Mouse (Mus musculus) mouse trophoblast stem cell (cell line): ENCODE results near the gene Mapt.
"Not testable (repeated sequence)": the region's sequence is repeated elsewhere in the genome, so short reads cannot be mapped to it uniquely, and the experiment has no call there.

Experiments used
- in situ Hi-C, 2 experiments: fragments of 300-500 bp; cut with MseI, MboI; formaldehyde crosslinking; loops; 2 replicates in 1 of 2; 3 replicates in 1 of 2; pipeline ENCODE4 v1.15.1; 2025

Gene Mapt

GRCm38 (mm10) chr11:104233101-104233500 is 1.9 kb downstream of the Mapt start:
- in situ Hi-C loops: no loop called here

DNA sequence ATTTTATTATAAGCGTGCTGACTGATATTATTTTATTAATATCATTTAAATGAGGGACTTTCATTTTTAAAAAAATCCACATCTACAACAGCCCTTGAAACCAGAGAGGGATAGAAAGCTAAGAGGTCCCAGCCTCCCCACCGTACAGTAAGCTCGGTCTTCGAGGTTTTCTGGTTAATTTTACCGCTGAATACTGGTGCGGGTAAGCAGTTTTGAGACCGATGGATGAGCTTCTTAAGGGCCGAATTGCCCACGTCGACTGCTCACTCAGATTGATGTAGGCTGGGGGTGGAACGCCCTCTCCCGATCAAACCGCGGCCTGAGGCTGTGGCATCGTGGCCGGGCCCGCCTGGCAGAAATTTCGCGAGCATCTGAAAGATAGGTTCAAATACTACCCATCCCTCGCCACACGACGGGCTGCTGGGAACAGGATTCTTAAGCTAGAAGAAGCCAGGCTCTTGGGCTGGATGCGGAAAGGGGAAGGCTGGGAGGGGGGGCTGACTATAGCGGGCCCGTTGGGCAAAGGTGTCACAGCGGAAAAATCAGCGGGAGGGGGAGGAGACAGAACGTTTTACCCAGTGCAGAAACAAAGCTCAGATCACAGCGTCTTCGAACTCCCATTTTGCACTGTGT is 2.5 kb downstream of the Mapt start:
- in situ Hi-C loops: no loop called here

- in situ Hi-C loops: no loop called here
These were observed 3.5 kb downstream of the Mapt start for GRCm38 (mm10) chr11:104234680-104235079.

GRCm38 (mm10) chr11:104235881-104236280 is 4.7 kb downstream of the Mapt start:
- in situ Hi-C loops: no loop called here

DNA sequence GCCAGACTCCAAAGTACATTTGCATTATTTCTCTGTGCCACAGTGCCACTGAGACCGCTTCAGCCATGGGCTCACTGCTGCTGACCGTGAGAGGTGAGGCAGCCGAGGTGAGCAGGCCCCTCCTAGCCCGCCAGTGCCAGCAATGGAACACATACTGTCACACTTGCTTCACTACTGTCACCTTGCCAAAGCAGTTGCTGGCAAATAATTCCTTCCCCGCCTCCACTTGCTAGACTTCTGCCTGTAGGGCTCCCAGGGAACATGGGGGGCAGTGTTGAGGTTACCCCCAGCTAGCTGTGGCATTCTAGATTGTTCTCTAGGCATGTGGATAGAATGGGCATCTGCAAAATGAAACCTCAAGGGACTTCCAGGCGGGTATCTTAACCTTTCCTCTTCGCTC is 6.0 kb downstream of the Mapt start:
- in situ Hi-C loops: no loop called here

- in situ Hi-C loops: no loop called here
These were observed 7.0 kb downstream of the Mapt start for GRCm38 (mm10) chr11:104237958-104238747.

GRCm38 (mm10) chr11:104245478-104245877 is 14.3 kb downstream of the Mapt start:
- in situ Hi-C loops: not testable (repeated sequence)

DNA sequence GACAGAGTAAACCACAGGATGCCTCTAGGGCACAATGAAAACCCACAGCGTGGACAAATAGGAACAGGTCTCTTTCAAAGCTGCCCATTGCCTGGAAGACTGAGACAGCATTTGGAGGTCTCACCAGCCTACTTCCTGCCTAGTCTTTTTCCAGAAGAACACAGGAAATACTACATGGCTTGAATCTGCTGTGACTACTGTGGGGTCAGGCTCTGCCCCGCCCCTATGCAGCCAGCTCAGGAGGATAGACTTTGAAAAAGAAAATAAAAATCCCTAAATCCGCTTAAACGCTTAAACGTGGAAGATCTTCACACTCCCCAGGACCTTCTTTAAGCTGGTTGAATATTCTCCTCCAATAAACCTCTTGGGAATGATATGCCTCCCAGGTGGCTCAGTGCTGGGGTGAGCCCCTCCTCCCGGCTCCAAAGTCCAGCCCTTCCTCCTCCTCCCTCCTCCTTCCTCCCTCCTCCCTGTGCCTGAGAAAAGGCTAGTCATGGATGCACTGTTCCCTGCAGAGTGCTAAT is 15.0 kb downstream of the Mapt start:
- in situ Hi-C loops: no loop called here

DNA sequence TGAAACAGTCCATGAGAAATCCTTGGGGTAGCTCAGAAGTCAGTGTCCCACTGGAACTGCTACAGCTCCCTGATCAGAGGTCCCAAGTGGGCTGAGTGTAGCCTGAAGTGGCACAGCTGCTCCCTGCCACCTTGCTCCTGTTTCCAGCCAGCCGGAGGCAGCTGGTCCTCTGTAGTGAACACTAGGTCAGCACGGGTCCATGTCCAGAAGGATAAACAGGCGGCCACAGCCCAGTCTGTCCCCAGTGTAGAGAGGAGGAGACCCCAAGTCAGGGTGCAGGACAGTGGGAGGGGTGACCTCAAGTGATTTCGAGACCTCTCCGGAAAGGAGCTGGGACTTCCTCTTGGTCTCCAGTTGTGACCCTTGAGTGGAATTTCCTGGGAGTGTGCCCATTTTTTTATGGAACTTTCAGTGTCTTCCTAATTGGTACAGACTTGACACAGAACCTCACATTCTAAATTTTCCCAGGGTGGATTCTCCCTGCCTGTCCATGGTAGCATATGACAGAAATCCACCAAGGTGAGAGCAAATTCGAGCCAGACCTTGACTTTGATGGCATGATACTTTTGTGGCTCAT is 16.0 kb downstream of the Mapt start:
- in situ Hi-C loops: no loop called here

DNA sequence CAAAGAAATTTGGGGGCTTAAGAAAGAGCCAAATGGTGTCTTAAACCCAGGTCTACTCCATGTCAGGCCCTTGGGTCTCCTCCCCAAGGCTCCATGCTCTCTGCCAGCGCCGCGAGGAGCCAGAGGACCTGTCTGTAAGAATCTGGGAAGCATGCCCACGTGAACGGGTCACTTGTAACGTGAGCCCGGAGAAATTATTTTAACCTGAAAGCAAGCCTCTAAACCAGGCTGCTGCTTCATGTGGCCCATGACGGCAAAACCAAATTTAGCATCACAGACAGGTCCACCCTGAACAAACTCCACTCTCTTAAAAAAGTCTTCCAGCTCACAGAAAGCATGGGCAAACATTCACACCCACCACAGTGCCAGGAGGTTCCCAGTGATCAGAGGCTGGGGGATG is 18.2 kb downstream of the Mapt start:
- in situ Hi-C loops: no loop called here

GRCm38 (mm10) chr11:104251121-104251520 is 19.9 kb downstream of the Mapt start:
- in situ Hi-C loops: no loop called here

DNA sequence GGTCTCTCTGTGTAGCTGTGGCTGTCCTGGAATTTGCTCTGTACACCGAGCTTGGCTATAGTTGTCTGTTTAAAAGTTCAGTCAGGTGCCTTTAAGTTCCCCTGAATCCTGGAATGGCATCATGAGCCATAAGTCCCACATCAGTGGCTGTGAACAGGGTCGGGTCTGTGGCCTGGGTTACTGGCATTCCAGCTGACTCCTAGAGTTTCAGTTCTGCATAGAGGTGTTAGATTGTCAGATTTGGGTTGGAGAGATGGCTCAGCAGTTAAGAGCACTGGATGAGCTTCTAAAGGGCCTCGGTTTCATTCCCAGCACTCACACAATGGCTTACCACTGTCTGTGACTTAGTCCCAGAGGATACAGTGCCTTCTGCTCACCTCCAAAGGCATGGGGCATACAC is 20.9 kb downstream of the Mapt start:
- in situ Hi-C loops: no loop called here

DNA sequence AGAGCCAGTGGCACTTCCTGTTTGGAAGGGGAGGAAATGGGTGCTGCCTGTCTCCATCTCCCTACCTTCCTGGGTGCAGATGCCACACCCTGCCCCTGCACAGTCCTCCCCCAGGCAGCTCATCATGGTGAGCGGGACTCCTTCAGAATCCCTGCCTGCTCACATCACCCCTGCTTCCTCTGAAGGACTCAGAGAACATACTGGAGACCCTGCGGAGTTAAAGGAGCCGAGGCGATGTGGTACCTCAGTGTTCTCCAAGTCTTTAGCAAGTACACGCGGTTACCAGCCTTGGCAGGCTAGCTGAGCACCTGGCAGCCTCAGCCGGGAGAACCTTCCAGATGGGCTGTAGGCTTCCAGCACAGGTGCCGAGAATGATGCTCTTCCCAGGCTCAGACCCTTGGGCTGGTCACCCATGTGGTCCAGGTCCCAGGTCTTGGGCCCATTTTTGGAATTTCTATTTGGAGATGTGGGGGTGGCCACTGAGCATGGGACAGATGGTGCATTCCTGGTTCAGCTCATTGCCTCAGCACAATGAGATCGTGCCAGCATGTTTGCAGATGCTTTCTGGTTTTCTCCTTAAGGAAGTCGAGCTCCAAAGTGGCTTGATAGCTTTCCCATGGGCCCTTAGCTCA is 23.3 kb downstream of the Mapt start:
- in situ Hi-C loops: no loop called here

GRCm38 (mm10) chr11:104256179-104256578 is 25.0 kb downstream of the Mapt start:
- in situ Hi-C loops: no loop called here

- in situ Hi-C loops: no loop called here
These were observed 27.8 kb downstream of the Mapt start for GRCm38 (mm10) chr11:104258991-104259390.

- in situ Hi-C loops: no loop called here
These were observed 33.5 kb downstream of the Mapt start for GRCm38 (mm10) chr11:104264683-104265082.

DNA sequence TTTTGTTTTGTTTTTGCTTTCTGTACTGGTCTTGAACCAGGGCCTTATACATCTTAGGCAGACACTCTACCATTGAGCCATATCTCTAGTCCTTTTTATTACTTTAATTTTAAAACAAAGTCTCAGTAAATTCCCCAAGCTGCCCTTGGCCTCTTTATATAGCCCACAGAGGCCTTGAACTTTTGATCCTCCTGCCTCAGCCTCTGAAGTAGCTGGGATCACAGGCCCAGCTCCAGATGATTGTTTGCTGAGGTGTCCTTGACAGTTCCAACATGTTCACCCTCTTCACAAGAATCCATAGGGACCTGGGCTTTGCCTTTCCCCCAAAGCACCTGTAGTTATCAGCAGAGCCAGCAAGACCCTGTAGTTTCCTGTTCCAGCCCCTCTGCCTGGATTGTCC is 34.5 kb downstream of the Mapt start:
- in situ Hi-C loops: no loop called here

DNA sequence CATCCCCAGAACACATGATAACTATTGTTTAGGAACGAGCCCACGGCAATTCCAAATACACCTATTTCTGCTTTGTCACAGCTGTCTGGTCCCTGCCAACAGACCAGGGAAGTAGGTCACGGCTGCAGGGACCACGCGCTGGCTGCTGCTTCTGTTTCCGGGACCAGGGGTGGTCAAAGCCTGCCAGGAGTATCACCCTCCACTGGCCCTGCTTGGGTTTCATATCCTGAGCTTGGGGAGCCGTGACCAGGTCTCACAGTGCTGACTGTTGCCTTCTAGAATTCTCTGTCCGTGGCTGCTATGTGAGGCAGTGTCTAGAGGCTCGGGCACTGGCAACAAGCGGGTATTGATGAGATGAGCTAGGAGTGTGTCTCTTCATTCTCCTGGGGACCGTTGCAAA is 36.2 kb downstream of the Mapt start:
- in situ Hi-C loops: no loop called here

DNA sequence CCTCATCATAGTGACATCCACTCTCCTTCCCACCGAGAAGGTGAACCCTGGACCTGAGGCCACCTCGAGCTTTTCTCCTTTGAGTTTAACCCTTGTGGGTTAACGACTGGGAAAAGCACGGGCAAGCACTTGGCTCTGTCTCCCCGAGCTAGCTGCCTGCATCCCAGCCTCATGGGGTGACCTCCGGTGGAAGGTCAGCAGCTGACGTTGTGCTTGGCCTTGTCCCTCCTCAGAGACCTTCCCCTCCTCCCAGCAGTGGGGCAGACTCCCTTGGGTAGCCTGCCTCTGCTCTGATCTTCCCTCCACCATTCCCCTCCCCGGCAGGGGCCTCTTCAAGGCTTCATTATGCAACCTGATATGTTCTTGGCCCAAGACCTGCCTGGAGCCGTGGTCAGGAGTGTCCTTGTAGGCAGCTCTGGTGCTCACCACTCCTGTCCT is 38.2 kb downstream of the Mapt start:
- in situ Hi-C loops: no loop called here

DNA sequence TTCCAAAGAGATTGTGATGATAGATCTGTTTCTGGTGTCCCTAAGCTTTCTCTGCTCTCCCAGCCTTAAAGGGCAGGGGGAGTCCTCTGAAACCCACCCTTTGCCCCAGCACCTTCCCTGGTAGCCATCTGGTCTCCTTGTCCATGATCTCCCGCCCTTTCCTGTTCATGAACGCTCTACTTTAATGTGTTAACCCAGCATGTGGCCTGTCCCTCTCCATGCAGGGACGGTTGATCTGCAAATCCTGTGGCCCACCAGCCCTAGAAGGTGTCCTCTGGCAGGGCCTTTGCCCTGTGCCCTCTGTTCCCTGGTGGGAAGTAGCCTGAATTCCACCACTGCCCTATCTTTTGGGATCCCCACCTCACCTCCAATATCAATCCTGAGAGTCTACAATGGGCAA is 39.3 kb downstream of the Mapt start:
- in situ Hi-C loops: no loop called here

DNA sequence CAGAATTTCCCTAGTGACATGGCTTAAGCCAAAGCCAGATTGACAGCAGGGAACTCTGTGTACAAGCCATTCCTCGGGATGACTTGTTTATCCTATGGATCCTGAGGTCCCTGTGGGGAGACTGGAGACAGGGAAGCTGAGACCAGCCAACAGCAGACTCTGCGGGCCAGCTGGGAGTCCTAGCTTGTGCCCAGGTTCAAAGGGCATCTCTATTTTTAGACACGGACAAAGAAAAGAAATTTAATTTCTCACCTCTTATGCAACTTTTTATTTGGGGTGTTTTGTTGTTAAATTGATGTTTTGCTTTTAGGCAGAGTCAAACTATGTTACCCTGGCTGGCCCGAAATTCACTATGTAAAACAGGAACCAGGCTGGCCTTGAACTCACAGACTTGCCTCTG is 39.7 kb downstream of the Mapt start:
- in situ Hi-C loops: no loop called here

DNA sequence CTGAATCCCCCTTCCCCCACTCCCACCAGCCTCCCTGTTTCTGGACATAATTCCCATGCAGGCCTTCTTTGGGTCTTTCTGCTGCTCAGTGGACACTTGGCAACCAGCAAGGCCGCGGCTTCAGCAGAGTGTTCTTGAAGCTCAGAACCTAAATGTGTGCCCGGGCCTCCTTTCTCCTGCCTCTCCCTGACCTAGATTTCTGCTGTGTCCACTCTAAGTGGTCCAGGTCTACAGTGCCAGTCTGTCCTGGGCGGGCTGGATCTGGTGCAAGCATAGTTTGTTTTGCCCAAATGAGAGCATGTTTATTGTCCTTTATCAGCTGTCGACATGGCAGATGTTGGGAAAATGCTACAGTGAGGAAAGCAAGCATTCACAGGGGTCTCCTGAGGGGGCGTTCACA is 40.7 kb downstream of the Mapt start:
- in situ Hi-C loops: no loop called here
